Mouse (Mus musculus) C2C12 (cell line): ENCODE data around the gene Cyth2. TPM values are rescaled to one million over a fixed set of nuclear protein-coding genes. Genes with fewer than 3 reads are reported as not detected.

Source experiments
- H3K27me3 ChIP-seq: one replicate; pipeline ENCODE4 v1.6.1; 2011; ENCODE audit not compliant: control insufficient read depth, insufficient read depth, insufficient read length
- H3K36me3 ChIP-seq: one replicate; pipeline ENCODE4 v1.6.1; 2011; ENCODE audit not compliant: control insufficient read depth, insufficient read depth
- H3K4me3 ChIP-seq: one replicate; pipeline ENCODE4 v1.5.1; 2011; ENCODE audit warnings: mild to moderate bottlenecking, control low read depth; ENCODE audit not compliant: poor library complexity, insufficient read depth, severe bottlenecking
- H3K79me2 ChIP-seq: one replicate; pipeline ENCODE4 v1.6.1; 2011; ENCODE audit not compliant: control insufficient read depth, insufficient read depth
- H3K79me3 ChIP-seq: one replicate; pipeline ENCODE4 v1.6.1; 2011; ENCODE audit warnings: low read depth, control low read depth
- H3ac ChIP-seq: one replicate; pipeline ENCODE3; 2011; ENCODE audit warnings: low read depth; ENCODE audit not compliant: control insufficient read depth, insufficient read length
- CEBPB ChIP-seq: IDR thresholded peaks from one replicate; pipeline ENCODE4 v1.6.1; 2011; ENCODE audit warnings: low read depth, mild to moderate bottlenecking, control low read depth, moderate library complexity
- CTCF ChIP-seq: IDR thresholded peaks from one replicate; pipeline ENCODE4 v1.5.1; 2011; ENCODE audit not compliant: control insufficient read depth, insufficient read depth, insufficient read length
- FOSL1 ChIP-seq: IDR thresholded peaks from one replicate; pipeline ENCODE4 v1.8.0; 2011; ENCODE audit warnings: mild to moderate bottlenecking, low read length; ENCODE audit not compliant: poor library complexity, insufficient read depth, severe bottlenecking
- MAX ChIP-seq: IDR thresholded peaks from one replicate; pipeline ENCODE4 v1.6.1; 2011; ENCODE audit warnings: mild to moderate bottlenecking, control low read depth
- MYOD1 ChIP-seq: IDR thresholded peaks from one replicate; pipeline ENCODE4 v1.6.1; 2011; ENCODE audit warnings: low read depth; ENCODE audit not compliant: control insufficient read depth, insufficient read length
- MYOG ChIP-seq: IDR thresholded peaks from one replicate; pipeline ENCODE4 v1.6.1; 2011; ENCODE audit not compliant: control insufficient read depth, insufficient read length; ENCODE audit errors: extremely low read depth
- USF1 ChIP-seq: IDR thresholded peaks from one replicate; pipeline ENCODE4 v1.6.1; 2011; ENCODE audit warnings: low read depth, mild to moderate bottlenecking, control low read depth, moderate library complexity
- polyA plus RNA-seq: library from polyadenylated mRNA; unstranded; fragments of >200 nt; fragmentation: generic; extraction: Trizol; gene quantifications from one replicate; pipeline ENCODE4 v1.2.1, GENCODE M21; 2012; ENCODE audit warnings: missing spikeins

Gene Cyth2
- polyA plus RNA-seq, 1 experiment, result 175 TPM

GRCm38 (mm10) chr7:45819843-45820242, 5.5 kb upstream of the Cyth2 start:
- no peaks in the 10 kb centered on the region for H3K27me3 ChIP-seq
- H3K36me3 ChIP-seq, result peaks cover 8% of the 10 kb centered on the region
- TF ChIP-seq MYOG (no peak), CTCF (no peak), MAX (no peak), CEBPB (no peak), FOSL1 (no peak), USF1 (no peak), MYOD1 (no peak)
- peaks cover 1% of the 10 kb centered on the region for H3K79me2 ChIP-seq
- H3K4me3 ChIP-seq, result no peak overlapping the region
- H3ac ChIP-seq, result no peak overlapping the region
- H3K79me3 ChIP-seq, result no peaks in the 10 kb centered on the region

DNA sequence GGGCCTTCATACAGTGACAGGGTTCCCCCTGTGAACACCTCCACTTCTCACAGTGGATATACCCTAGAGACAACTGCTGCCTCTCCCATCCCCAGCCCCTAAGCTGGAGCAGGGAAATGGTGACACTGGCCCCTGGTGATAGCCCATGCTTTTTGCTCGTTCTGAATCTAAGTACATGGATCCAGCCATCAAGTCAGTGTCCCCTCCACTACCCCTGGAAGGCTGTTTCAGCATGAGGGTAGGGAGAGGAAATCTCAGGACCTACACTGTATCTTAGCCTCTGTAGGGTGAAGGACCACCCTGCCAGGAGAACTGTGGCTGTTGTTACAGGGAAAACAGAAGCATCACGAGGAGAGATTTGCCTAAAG, 1.6 kb upstream of the Cyth2 start:
- Histone ChIP-seq H3K27me3 (no peaks in the 10 kb centered on the region), H3ac (no peak overlapping the region), H3K36me3 (peaks cover 17% of the 10 kb centered on the region), H3K79me2 (peaks cover 27% of the 10 kb centered on the region), H3K79me3 (peaks cover 16% of the 10 kb centered on the region), H3K4me3 (no peak overlapping the region)
- no peak for TF ChIP-seq MAX
- TF ChIP-seq MYOG, result no peak
- TF ChIP-seq CTCF, result no peak
- no peak for TF ChIP-seq MYOD1
- TF ChIP-seq USF1, result no peak
- no peak for TF ChIP-seq FOSL1
- TF ChIP-seq CEBPB, result no peak

DNA sequence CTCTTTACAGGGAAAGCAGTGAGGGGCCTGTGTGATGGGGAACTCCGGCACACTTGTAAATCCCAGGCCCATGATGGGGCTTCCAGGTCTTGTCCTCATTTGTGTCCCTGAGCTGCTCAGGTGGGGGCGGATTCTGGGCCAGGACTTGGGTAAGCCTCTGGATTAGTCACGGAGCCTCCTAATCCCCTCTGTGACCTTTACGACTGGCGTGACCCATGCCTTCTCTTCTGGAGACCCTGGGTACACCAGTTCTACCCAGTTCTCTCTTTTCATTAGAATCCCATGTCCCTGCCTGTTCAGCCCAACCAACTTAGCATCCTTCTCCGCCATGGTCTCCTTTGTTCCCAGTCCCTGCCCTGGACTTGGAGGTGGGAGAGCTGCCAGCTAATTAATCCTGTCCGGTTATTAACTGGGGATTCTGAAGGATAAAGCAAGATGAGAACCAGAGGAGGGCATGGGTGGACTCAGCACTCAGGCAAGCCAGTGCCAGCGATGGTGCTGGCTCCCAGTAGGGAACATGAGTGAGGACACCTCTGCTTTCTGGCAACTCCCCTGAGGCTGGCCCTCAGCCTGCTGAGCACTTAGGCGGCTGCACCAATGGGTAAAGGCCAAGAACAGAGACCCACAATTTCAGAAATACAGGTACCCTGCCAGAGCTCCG, 1.1 kb upstream of the Cyth2 start:
- no peak overlapping the region for H3ac ChIP-seq
- H3K36me3 ChIP-seq, result peaks cover 22% of the 10 kb centered on the region
- H3K4me3 ChIP-seq, result no peak overlapping the region
- H3K79me3 ChIP-seq, result peaks cover 16% of the 10 kb centered on the region
- H3K27me3 ChIP-seq, result no peaks in the 10 kb centered on the region
- TF ChIP-seq USF1 (no peak), MAX (no peak), MYOG (no peak), CEBPB (no peak), FOSL1 (no peak), MYOD1 (no peak), CTCF (no peak)
- H3K79me2 ChIP-seq, result peaks cover 27% of the 10 kb centered on the region

- Histone ChIP-seq H3K27me3 (no peaks in the 10 kb centered on the region), H3K4me3 (no peak overlapping the region), H3K36me3 (peaks cover 28% of the 10 kb centered on the region), H3K79me3 (peaks cover 16% of the 10 kb centered on the region), H3K79me2 (peaks cover 27% of the 10 kb centered on the region), H3ac (no peak overlapping the region)
- TF ChIP-seq FOSL1 (no peak), MYOG (no peak), USF1 (no peak), MYOD1 (no peak), CEBPB (no peak), MAX (no peak), CTCF (no peak)
Measured at GRCm38 (mm10) chr7:45814841-45815240, 460 bp upstream of the Cyth2 start.

GRCm38 (mm10) chr7:45812921-45813320, 1.5 kb downstream of the Cyth2 start:
- Histone ChIP-seq H3K79me3 (peaks cover 16% of the 10 kb centered on the region), H3K4me3 (peak overlapping the region; percentile 75), H3K36me3 (peaks cover 44% of the 10 kb centered on the region), H3K79me2 (peaks cover 27% of the 10 kb centered on the region), H3ac (peak overlapping the region; percentile 92), H3K27me3 (no peaks in the 10 kb centered on the region)
- TF ChIP-seq MYOD1 (no peak), FOSL1 (no peak), MYOG (no peak), MAX (no peak), USF1 (no peak), CTCF (no peak), CEBPB (no peak)
